Mouse (Mus musculus): ENCODE data around the gene Lyzl4.

DNA sequence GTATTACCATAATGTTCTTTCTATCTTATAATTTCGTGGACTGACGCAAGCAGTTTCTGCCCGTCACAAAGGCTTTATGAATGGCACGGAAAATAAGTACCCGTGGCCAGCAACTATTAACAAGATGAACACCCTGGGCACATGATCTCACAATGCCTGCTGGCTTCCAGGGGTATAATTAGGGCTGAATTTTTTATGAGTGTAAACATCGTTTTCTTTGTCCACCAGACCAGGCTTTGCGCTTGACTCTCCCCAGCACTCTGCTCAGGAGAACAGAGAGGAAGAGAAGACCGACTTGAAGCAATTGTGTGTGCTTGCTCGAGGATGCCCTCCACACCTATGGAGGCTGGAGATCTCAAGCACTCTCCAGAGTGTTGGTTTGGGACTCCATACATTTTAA, 109.3 kb downstream of the Lyzl4 start:
- no peak for TF ChIP-seq POLR2A (IDR thresholded peaks at IDR 0.05; ENCODE audit: borderline replicate concordance, extremely low read depth, insufficient read depth, insufficient read length, poor library complexity, severe bottlenecking)
- no peak for TF ChIP-seq CTCF (IDR thresholded peaks at IDR 0.05; ENCODE audit: borderline replicate concordance, extremely low read depth, insufficient read depth, insufficient read length)

Data from brain, embryonic 14.5 days (tissue).